Mouse (Mus musculus): ENCODE measurements around the gene 2810408A11Rik.

Gene 2810408A11Rik

DNA sequence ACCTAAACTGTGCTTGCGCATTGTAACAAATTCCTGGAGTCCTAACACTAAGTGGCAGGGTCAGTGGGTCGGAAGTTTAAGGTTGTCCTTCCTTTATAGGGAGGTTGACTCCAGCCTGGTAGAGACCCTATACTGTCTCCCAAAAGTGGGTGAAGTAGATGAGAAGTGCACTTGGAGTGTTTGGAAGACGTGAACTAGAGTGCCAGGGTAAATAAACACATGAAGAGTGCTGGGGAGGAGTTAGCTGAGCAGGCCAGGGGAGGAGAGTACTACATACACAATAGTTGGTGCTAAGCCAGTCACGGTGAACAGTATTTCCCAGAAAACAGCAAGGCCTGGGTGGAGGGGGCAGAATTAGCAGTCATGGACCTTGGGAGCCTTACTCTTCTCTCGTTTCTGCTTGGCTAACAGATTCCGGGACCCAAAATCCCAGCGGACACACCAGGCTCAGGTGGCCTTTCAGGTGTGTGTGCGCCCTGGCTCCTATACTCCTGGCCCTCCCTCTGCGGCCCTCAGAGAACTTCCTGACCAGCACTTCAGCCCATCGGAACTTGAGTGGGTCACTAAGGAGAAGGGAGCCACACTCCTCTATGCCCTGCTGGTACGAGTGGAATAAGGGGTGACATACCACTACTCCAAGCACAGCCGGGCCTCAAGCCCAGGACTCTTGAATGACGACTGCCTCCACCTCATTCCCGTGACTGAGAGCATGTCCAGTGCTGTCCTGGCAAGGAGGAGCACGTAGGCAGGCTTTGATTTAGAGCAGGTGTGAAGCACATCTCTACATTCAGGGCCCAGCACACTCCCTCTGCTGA is 12.1 kb upstream of the 2810408A11Rik start:
- DNase-seq: no peak

GRCm38 (mm10) chr11:69911701-69912100 is 10.9 kb upstream of the 2810408A11Rik start:
- DNase-seq: no peak

- no peak for DNase-seq
Measured at GRCm38 (mm10) chr11:69910781-69911560, 10.2 kb upstream of the 2810408A11Rik start.

GRCm38 (mm10) chr11:69910177-69910576 is 9.4 kb upstream of the 2810408A11Rik start:
- no peak for DNase-seq

GRCm38 (mm10) chr11:69909174-69909573 is 8.4 kb upstream of the 2810408A11Rik start:
- no peak for DNase-seq

DNA sequence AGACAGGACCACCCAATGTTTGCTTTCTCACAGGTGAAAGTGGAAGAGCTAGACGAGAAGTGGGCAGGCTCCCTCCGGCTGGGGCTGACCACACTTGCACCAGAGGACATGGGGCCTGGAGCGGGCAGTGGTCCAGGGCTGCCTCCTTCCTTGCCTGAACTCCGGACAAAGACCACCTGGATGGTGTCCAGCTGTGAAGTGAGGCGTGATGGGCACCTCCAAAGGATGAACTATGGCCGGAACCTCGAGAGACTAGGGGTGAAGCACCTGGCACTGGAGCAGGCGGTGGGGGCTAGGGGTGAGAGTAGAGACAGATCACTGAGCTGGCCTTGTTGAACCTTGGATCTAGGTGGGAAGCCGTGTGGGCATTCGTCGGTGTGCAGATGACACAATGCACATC is 7.9 kb upstream of the 2810408A11Rik start:
- no peak for DNase-seq

DNA sequence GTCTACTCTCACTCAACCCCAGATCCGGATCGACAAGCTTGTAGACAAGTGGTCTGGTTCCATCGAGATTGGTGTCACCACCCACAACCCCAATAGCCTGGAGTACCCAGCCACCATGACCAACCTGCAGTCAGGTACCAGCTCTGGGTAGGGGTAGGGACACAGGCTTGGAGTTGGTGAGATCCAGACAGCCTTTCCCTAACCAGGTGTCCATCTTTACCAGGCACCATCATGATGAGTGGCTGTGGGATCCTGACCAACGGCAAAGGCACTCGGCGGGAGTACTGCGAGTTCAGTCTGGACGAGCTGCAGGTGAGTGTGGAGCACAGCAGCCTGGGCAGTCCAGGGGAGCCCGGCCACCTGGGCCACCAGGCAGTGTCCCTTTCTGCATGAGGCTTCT is 3.5 kb upstream of the 2810408A11Rik start:
- DNase-seq: no peak

- DNase-seq: no peak
Measured at GRCm38 (mm10) chr11:69902972-69903371, 2.2 kb upstream of the 2810408A11Rik start.

DNA sequence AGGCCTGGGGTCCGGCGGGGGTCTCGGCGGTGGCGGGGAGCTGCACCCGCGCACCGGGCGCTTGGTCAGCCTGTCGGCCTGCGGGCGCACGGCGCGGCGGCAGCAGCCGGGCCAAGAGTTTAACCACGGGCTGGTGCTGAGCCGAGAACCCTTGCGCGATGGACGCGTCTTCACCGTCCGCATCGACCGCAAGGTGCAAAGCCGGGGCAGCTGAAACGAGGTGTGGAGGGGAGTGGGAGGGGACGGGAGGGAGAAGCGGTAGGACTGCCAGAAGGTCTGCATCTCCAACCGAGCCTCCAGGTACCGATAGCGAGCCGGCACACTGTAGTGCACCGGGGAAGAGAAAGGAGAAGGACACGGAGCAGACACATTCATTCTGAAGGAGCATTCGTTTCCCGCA is 1.2 kb upstream of the 2810408A11Rik start:
- DNase-seq: no peak

GRCm38 (mm10) chr11:69901406-69901846 is 639 bp upstream of the 2810408A11Rik start:
- DNase-seq: peak; percentile 99

- no peak for DNase-seq
Measured at GRCm38 (mm10) chr11:69899870-69900269, 917 bp downstream of the 2810408A11Rik start.

DNA sequence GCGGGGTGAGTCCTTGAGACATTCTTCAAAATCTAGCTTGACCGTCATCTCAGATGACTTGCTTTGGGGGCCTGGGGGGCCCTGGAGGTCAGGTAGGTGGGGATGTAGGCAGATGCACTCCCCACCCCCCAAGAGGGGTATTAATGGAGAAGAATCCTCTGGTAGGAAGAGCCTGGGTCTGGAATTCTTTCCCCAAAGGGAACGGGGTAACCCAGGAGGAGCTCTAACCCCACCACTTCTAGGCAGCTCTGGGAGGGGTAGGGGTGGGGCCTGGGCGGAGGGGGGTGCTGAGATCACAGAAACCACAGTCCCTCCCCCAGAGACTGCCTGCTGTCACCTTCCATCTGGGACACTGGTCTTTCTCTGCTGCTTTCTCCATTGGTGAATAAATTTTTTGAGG is 5.5 kb downstream of the 2810408A11Rik start, which contains the start of gene Acap1:
Gene Acap1 (minus strand): TSS at position 249 of the 400 bp plus-strand sequence.
- DNase-seq: no peak

- DNase-seq: no peak
Measured at GRCm38 (mm10) chr11:69894671-69895070, 6.1 kb downstream of the 2810408A11Rik start.

DNA sequence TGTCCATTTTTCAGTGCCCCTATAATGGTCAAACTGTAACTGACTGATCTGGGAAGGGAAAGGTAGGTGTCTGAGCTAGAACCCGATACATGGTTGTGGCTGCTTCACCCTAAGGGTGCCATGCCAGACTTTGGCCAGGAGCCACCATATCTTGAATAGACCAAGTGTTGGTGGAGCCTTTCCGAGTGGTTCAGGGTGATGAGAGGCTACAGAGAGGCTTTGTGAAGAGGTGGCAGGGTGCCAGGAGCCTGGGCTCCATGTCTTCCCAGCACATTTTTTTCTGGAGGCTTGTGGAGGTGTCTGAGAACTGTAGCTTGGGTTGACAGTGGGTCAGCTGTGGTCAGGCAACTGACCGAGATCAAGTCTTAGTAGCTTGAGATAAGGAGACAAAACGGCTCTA is 9.3 kb downstream of the 2810408A11Rik start:
- no peak for DNase-seq

GRCm38 (mm10) chr11:69886907-69887635 is 13.7 kb downstream of the 2810408A11Rik start:
- DNase-seq: no peak

DNA sequence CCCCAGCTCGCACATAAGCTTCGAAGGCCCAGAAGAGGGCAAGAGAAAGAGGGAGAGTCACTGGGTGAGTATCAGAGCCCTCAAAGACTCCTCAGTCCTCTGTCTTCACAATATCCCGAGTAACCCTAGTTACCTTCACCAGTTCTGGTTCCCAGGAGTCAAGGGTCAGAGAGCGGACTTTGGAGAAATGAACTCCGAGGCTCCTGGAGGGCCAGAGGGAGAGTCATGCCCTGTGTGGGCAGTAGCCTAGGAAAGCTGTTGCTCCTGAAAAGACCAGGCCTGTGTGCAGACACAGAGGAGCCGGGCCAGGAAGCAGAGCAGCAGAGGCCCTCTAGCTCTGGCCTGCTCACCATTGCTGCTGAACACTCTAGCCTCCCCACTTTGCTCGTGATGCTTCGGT is 16.1 kb downstream of the 2810408A11Rik start:
- DNase-seq: no peak

GRCm38 (mm10) chr11:69884240-69884639 is 16.5 kb downstream of the 2810408A11Rik start:
- DNase-seq: no peak

DNA sequence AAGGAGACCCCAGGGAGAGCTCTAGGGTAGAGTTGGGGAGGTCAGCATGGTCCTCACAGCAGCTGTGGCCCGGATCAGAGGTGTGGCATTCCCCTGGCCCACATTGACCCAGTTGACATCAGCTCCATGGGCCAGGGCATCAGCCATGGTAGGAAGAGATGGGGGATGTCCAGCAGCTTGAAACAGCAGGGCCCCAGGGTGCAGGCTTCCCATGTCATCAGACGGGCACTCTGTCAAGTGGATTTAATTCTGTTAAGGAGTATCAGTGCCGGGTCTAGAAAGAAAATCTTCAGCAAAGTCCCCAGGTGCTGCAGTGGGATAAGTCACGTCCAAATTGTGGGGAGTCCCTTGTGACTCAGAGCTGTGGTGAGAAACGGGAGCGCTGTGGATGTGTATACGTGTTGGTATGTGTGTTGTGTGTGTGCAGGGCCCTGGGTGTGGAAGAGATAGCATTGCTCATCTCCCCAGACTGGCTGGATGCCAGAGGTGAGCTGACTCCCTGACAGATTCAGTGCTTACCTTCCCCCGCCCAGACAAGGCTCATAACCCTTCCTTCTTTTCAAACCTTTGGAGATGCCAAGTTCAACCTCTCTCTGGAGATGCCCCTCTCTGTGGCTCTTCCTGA is 17.1 kb downstream of the 2810408A11Rik start:
- DNase-seq: no peak

DNA sequence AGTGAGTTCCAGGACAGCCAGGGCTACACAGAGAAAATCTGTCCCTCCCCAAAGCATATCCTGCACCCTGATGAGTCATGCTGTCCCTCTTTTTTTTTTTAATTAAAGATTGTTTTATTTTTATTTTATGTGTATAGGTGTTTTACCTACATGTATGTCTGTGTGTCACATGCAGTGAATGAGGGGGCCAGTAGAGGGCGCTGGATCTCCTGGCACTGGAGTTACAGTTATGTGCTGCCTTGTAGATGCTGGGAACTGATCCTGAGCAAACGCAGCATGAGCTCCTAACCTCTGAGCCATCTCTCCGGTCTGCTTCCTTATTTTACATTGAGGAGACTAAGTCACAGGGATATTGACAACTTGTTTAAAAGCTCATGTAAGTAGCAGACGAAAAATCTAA is 17.7 kb downstream of the 2810408A11Rik start:
- no peak for DNase-seq

DNA sequence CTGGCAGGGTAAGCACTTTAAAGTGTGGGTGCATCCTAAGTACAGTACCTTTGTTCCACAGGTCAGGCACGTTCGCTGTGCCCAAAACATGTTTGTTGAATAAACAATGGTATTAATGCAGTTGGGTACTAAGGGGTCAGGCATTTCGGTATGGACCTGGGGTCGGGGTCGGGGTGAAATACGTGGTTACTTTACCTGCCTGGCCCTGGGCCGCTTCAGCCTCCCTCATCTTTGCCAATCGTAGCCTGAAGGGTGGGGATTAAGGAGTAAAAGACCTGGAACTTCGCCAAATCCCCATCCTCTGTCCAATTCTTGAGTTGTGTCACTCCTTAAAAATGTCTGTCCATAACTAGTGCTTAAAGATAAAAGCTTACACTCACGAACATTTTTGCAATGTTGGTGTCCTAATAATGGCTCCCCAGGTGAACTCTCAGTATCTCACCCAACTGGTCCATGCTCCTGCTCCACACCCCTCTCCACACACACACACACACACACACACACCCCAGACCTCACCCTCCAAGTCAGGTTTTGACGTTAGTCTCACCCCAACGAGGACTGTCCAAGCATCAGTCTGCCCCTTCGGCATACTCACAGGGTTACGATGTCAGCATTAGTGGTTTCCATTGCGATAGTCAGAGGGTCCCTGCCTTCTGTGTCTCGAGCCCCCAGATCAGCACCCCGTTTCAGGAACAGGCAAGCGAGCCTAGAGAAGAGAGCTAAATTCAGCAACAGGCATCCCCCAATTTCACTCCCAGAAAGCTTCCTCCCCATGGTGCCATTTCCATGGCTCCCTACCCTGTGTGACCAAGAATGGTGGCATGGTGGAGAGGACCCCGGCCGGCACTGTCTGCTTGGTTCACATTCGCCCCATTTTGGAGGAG is 18.8 kb downstream of the 2810408A11Rik start:
- no peak for DNase-seq

- peak; percentile 89 for DNase-seq
Measured at GRCm38 (mm10) chr11:69880853-69881603, 19.8 kb downstream of the 2810408A11Rik start, which contains the start of gene Kctd11. Gene Kctd11 (minus strand): TSS chr11:69881406.
